Mouse (Mus musculus): Measurements from ENCODE around the gene Cluap1. TPM values are rescaled to one million over a fixed set of nuclear protein-coding genes. Genes with fewer than 3 reads are reported as not detected.

Gene Cluap1
- polyA plus RNA-seq, 1 experiment from 2014 or later: 37.7 TPM

DNA sequence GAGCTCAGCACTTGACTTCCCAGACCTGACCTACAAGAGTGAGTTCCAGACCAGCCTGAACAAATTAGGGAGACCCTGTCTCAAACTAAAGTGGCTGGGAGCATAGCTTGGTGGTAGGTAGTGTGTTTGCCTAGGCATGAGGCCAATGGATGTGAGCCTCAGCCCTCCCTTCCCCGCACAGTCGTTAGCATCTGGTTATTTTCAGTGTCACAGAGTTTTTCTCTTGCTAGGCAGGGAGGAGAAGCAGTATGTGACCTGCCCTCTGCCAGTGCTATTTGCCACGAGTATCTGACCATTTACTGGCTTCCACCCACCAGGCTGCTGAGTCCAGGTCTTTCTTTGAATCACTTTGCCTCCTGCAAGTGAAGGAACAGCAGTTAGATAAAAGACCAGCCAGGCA is 14.9 kb upstream of the Cluap1 start:
- DNase-seq (ENCODE audit: low read depth, low spot score): no peak
- in situ Hi-C loops (cut with MboI; ENCODE audit: low pct_unique_long_range_greater_than_20kb): no loop called here
- POLR2A ChIA-PET: no interaction called here

DNA sequence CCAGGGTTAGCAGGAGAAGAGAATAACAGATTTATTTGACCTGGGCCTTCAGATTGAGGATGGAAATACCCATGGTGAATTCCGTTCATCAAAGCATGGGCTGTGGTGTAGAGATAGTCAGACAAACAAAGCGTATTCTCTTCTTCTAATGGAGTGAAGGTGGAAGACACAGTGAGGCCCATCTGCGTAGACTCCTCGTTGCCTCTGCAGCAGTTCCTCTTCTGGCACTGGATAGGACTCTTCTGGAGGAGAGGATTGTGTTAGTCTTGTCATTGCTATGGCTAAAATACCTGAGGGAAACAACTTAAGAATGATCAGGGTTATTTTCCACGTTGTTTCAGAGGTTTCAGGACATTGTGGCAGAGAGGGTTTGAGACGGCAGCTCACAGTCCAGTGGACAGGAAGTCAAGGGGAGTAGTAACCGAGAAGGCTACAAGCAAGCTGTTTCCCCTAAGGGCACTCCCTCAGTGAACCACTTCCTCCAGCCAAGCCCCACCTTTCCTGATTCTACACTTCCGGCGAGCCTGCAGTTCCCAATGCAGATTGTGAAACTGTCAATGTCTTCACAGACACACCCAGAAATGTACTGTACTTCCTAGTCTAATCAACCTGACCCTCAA is 13.3 kb upstream of the Cluap1 start:
- ChIA-PET CTCF (no interaction called here), POLR2A (no interaction called here)
- in situ Hi-C loops (cut with MboI; ENCODE audit: low pct_unique_long_range_greater_than_20kb): no loop called here
- no peak for TF ChIP-seq CTCF (IDR thresholded peaks at IDR 0.05)
- DNase-seq (ENCODE audit: low read depth, low spot score) (no peak), ATAC-seq (no peak)
- H3K27me3 ChIP-seq: no peaks in the 10 kb centered on the region

More for the DNA sequence above, 14.9 kb upstream of the Cluap1 start:
- no peaks in the 10 kb centered on the region for H3K27me3 ChIP-seq
- no peak for ATAC-seq
- no peak for TF ChIP-seq CTCF (IDR thresholded peaks at IDR 0.05)
- CTCF ChIA-PET: no interaction called here

DNA sequence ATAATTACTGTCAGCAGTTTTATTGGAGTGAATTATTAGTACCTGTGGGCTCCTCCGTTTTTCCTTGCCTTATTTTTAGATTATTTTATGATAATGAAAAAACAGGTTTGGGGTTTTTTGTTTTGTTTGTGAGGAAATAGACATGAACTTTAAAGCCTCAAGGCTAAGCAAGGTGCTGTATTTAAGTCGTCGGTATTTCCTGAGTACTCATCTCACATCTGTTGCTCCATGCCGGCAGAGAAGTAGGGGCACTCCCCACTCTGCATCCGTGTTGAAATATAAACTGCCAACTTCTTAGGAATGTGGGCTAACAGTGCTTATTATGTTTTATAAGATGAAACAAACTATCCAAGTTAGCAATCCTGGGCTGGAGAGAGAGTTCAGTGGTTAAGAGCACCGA is 12.6 kb upstream of the Cluap1 start:
- in situ Hi-C loops (cut with MboI; ENCODE audit: low pct_unique_long_range_greater_than_20kb): no loop called here
- ChIA-PET POLR2A (no interaction called here), CTCF (interaction anchor here (1.2 kb wide), 1 partner anchor 9 kb away, joined by 3 read pairs; no protein-coding TSS in a partner anchor)
- DNase-seq (ENCODE audit: low read depth, low spot score): no peak
- TF ChIP-seq CTCF (IDR thresholded peaks at IDR 0.05): no peak
- ATAC-seq: no peak
- no peaks in the 10 kb centered on the region for H3K27me3 ChIP-seq

DNA sequence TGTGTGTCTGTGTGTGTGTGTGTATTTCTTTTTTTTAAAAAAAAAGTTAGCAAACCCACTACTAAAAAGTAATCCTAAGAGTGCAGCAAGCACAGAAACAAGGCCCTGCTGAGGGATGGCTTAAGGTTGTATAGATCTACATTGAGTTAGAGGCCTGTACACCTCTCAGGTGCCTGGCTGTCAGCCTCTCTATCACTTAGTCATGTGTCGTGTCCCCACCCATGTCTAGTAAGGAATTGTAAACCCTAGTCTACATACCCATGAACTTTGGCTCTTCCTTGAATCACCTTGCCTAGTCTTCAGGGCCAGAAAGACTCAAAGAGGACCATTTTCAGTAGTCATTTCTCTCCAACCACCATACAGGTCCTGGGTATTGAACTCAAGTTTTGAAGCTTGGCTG is 12.0 kb upstream of the Cluap1 start:
- DNase-seq (ENCODE audit: low read depth, low spot score) (no peak), ATAC-seq (no peak)
- in situ Hi-C loops (cut with MboI; ENCODE audit: low pct_unique_long_range_greater_than_20kb): no loop called here
- no peak for TF ChIP-seq CTCF (IDR thresholded peaks at IDR 0.05)
- POLR2A ChIA-PET: no interaction called here
- H3K27me3 ChIP-seq: no peaks in the 10 kb centered on the region
- CTCF ChIA-PET: interaction anchor here (0.9 to 1.2 kb wide), 2 partner anchors 9 to 63 kb away, joined by 3 read pairs; no protein-coding TSS in a partner anchor

DNA sequence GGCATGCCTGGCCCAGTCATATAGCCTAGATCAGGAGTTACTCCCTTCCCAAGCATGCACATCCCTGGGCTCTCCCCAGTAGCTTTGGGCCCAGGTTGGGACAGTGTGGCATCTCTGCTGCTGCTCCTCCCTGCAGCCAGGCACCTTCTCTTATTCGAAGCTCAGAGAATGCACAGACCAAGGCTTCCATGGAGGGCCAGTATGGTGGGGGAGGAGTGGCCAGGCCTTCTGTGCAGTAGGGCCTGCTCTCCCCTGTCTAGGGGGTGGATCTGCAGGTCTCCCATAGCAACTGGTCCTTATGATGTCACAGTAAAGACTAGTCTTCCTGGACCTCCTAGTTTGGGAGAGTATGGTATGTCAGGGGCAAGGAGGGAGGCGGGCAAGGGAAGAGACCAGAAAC is 1.1 kb upstream of the Cluap1 start:
- CTCF ChIA-PET: interaction anchor here (1.3 kb wide), 1 partner anchor 24 kb away, joined by 3 read pairs; no protein-coding TSS in a partner anchor

DNA sequence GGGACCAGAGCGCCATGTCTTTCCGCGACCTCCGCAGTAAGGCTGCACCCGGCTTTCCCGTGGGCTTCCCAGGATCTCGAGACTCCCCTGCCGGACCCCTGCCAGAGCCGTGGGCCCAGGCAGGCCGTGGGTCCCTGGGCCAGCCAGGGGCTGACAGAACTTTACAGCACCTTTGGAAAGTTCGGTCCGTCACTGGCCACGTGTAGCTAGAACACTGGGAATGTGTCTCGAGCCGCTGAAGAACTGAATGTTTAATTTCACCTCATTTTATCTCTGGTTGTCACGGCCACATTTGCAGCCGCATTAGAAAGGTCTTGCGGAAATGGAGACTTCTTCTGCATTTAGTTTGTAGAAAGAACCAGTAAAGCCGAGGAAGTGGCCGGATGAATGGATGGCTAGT is 517 bp downstream of the Cluap1 start:
- TF ChIP-seq CTCF (IDR thresholded peaks at IDR 0.05): no peak
- POLR2A ChIA-PET: no interaction called here
- no peaks in the 10 kb centered on the region for H3K27me3 ChIP-seq
- in situ Hi-C loops (cut with MboI; ENCODE audit: low pct_unique_long_range_greater_than_20kb): loop anchor here (10.0 kb wide), 1 partner anchor 164 kb away; the partner anchor contains the start of gene Zfp263
- no peak for DNase-seq (ENCODE audit: low read depth, low spot score)
- CTCF ChIA-PET: interaction anchor here (0.8 to 2.2 kb wide), 9 partner anchors 8 to 166 kb away, joined by 3 to 7 read pairs (median 3); partner anchors contain the start of genes Olfr15 and Zfp263
- peak; percentile 42 for ATAC-seq

More for the DNA sequence above, 1.1 kb upstream of the Cluap1 start:
- ATAC-seq (no peak), DNase-seq (ENCODE audit: low read depth, low spot score) (no peak)
- no peaks in the 10 kb centered on the region for H3K27me3 ChIP-seq
- no peak for TF ChIP-seq CTCF (IDR thresholded peaks at IDR 0.05)
- in situ Hi-C loops (cut with MboI; ENCODE audit: low pct_unique_long_range_greater_than_20kb): loop anchor here (10.0 kb wide), 1 partner anchor 163 kb away; the partner anchor contains the start of gene Zfp263
- POLR2A ChIA-PET: no interaction called here

DNA sequence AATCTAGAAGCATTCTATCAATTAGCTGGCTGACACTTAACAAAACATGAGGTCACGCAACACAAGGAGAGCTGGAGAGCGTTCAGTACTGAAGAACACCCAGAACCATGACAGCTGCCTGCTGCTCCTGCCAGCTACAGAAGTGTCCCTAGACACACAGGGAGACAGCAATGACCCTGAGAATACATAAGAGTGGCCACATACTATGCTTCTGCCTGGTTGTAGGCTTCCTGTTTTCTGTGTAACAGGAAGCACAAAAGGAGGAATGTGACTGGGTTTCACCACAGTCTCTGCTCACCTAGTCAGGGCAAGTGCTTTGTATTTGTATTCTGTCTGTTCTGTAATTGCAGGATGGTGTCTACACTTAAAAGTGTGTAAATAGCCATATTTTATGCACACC is 12.2 kb downstream of the Cluap1 start:
- TF ChIP-seq CTCF (IDR thresholded peaks at IDR 0.05): no peak
- DNase-seq (ENCODE audit: low read depth, low spot score) (no peak), ATAC-seq (no peak)
- H3K27me3 ChIP-seq: no peaks in the 10 kb centered on the region
- ChIA-PET CTCF (interaction anchor here (0.8 to 0.9 kb wide), 2 partner anchors 9 to 14 kb away, joined by 3 read pairs; no protein-coding TSS in a partner anchor), POLR2A (no interaction called here)
- in situ Hi-C loops (cut with MboI; ENCODE audit: low pct_unique_long_range_greater_than_20kb): no loop called here

DNA sequence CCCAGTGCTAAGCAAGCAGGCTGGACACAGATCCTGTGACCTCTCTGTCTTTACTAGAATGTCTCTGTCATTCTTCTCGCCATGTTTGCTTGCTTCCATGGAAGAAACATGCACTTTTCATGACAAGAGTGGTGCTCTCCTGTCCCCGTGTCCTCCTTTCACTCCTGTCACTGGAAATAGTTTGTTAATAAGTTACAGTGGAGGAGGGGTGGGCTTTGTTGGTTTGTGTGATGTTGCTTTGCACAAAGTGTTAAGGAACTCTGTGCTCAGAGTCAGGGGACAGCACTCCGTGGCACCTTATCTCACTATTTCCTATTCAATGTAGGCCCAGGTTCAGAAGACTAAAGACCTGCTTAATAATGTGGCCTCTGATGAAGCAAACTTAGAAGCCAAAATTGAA is 14.9 kb downstream of the Cluap1 start:
- H3K27me3 ChIP-seq: no peaks in the 10 kb centered on the region
- CTCF ChIA-PET: no interaction called here
- no peak for DNase-seq (ENCODE audit: low read depth, low spot score)
- POLR2A ChIA-PET: no interaction called here
- in situ Hi-C loops (cut with MboI; ENCODE audit: low pct_unique_long_range_greater_than_20kb): no loop called here
- no peak for ATAC-seq
- TF ChIP-seq CTCF (IDR thresholded peaks at IDR 0.05): no peak

DNA sequence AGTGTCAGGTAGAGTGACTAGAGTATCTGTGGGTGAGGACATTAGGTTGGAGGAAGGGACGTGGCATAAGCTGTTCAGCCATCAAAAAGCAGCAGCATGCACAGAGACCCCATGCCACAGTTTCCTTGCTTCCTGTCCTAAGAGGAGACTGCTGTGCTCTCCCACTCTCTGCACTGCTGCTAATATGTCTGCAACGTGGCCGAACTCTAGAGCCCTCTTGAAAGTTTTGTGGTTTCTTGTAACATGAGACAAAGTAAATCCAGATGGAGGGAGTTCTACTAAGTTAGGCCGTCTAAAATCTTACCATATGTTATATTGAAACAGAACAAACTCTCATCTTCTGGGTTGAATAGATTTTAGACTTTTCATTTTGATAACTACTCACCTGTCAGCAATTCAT is 15.4 kb downstream of the Cluap1 start:
- ATAC-seq (no peak), DNase-seq (ENCODE audit: low read depth, low spot score) (no peak)
- TF ChIP-seq CTCF (IDR thresholded peaks at IDR 0.05): no peak
- CTCF ChIA-PET: no interaction called here
- no peaks in the 10 kb centered on the region for H3K27me3 ChIP-seq
- in situ Hi-C loops (cut with MboI; ENCODE audit: low pct_unique_long_range_greater_than_20kb): no loop called here
- POLR2A ChIA-PET: no interaction called here

DNA sequence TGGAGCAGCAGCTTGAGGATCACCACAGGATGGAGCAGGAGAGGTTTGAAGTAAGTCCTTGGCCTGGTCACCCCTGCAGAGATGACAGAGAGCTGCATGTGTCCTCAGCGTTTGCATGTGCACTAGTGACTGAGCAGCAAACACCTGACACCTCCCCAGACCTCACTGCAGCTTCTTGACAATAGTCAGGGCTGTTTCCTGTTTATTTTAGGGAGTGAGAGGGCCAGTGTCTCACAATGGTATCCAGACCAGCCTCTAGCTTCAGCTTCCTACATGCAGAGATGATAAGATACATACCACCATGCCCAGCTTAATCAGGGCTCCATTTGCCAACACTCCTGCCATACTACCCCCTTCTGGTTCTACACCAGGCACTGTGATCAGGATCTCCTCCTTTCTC is 20.0 kb downstream of the Cluap1 start:
- ChIA-PET POLR2A (no interaction called here), CTCF (no interaction called here)
- in situ Hi-C loops (cut with MboI; ENCODE audit: low pct_unique_long_range_greater_than_20kb): no loop called here
- no peak for TF ChIP-seq CTCF (IDR thresholded peaks at IDR 0.05)
- DNase-seq (ENCODE audit: low read depth, low spot score): no peak
- ATAC-seq: no peak
- H3K27me3 ChIP-seq: no peaks in the 10 kb centered on the region

DNA sequence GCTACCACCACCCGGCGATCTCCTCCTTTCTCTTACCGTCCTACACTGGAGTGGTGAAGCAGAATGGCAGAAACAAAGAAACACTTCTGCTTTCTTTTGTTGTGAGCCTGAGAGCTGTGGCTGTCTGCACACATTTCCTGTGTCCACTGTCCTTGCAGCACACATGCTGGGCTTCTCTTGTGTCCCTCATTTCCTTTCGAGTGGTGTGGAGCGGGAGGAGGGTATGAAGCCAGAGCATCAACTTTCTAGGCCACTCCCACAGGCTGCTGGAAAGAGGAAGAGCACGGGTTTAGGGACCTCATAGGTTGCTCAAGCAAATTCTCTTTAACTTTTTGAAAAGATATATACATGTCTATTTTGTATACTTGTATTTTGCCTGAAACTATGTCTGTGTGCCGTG is 20.6 kb downstream of the Cluap1 start:
- CTCF ChIA-PET: interaction anchor here (1.3 kb wide), 1 partner anchor 12 kb away, joined by 3 read pairs; no protein-coding TSS in a partner anchor
- DNase-seq (ENCODE audit: low read depth, low spot score) (no peak), ATAC-seq (no peak)
- POLR2A ChIA-PET: no interaction called here
- in situ Hi-C loops (cut with MboI; ENCODE audit: low pct_unique_long_range_greater_than_20kb): no loop called here
- no peaks in the 10 kb centered on the region for H3K27me3 ChIP-seq
- no peak for TF ChIP-seq CTCF (IDR thresholded peaks at IDR 0.05)

DNA sequence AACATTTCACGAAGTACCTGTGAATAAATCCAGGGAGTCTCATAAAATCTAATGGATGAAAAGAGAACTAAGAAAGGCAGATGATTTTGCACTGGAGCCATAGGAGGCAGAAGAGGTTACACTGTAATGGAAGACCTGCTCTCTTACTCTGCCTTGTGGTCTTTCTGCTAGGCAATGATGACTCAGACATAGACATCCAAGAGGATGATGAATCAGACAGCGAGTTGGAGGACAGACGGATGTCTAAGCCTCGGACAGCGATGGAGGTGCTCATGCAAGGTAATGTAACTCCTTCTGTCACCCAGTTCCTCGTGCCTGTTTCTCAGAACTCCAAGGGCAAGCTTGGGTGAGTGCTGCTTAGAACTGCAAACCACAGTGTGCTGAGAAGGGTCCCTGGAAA is 24.9 kb downstream of the Cluap1 start:
- no peaks in the 10 kb centered on the region for H3K27me3 ChIP-seq
- in situ Hi-C loops (cut with MboI; ENCODE audit: low pct_unique_long_range_greater_than_20kb): no loop called here
- CTCF ChIA-PET: no interaction called here
- POLR2A ChIA-PET: no interaction called here
- no peak for TF ChIP-seq CTCF (IDR thresholded peaks at IDR 0.05)
- DNase-seq (ENCODE audit: low read depth, low spot score): peak; percentile 10
- no peak for ATAC-seq
